Mouse (Mus musculus) testis, adult 2 months (tissue): ENCODE results near the gene Efcab12. TPM values are rescaled to one million over a fixed set of nuclear protein-coding genes. Genes with fewer than 3 reads are reported as not detected.
"Not testable (repeated sequence)": the region's sequence is repeated elsewhere in the genome, so short reads cannot be mapped to it uniquely, and the experiment has no call there.

Experiments used
- H3K27ac ChIP-seq: fragments of 200-500 bp; 2 replicates; pipeline ENCODE4 v1.5.1; 2012; ENCODE audit warnings: low read depth, low read length; ENCODE audit not compliant: control insufficient read depth, insufficient read depth
- H3K27me3 ChIP-seq: fragments of 200-500 bp; 2 replicates; pipeline ENCODE4 v1.6.1; 2012; ENCODE audit warnings: mild to moderate bottlenecking, low read length, moderate library complexity; ENCODE audit not compliant: control insufficient read depth, insufficient read depth
- H3K36me3 ChIP-seq: fragments of 200-500 bp; 2 replicates; pipeline ENCODE4 v1.6.1; 2012; ENCODE audit warnings: mild to moderate bottlenecking, low read length; ENCODE audit not compliant: control insufficient read depth, insufficient read depth
- H3K4me1 ChIP-seq: fragments of 200-500 bp; 2 replicates; pipeline ENCODE4 v1.6.1; 2012; ENCODE audit warnings: low read length; ENCODE audit not compliant: control insufficient read depth, insufficient read depth
- H3K4me3 ChIP-seq: fragments of 200-500 bp; 2 replicates; pipeline ENCODE4 v1.5.1; 2012; ENCODE audit warnings: low read depth, mild to moderate bottlenecking, low read length, moderate library complexity, mixed read lengths; ENCODE audit not compliant: control insufficient read depth
- CTCF ChIP-seq: fragments of 200-500 bp; IDR thresholded peaks from 2 replicates; pipeline ENCODE4 v1.5.1; 2012; ENCODE audit warnings: low read depth, mild to moderate bottlenecking, inconsistent platforms, low read length, moderate library complexity; ENCODE audit not compliant: control insufficient read depth, insufficient read depth, insufficient replicate concordance
- POLR2A ChIP-seq: fragments of 200-500 bp; IDR thresholded peaks from 2 replicates; pipeline ENCODE4 v1.6.1; 2012; ENCODE audit warnings: low read depth, mild to moderate bottlenecking, inconsistent platforms, low read length, moderate library complexity; ENCODE audit not compliant: control insufficient read depth
- polyA plus RNA-seq: library from polyadenylated mRNA; depleted of rRNA; stranded (reverse); fragments of >200 nt; gene quantifications from 2 replicates; pipeline ENCODE4 v1.2.3, GENCODE M21; 2012; rRNA removed

Gene Efcab12
- 26.2 and 27.6 TPM in 2 replicates for polyA plus RNA-seq

- peaks cover 8% of the 10 kb centered on the region for H3K4me1 ChIP-seq
- no peaks in the 10 kb centered on the region for H3K27me3 ChIP-seq
- no peaks in the 10 kb centered on the region for H3K36me3 ChIP-seq
- TF ChIP-seq POLR2A (peak; percentile 54; the same call in 1 of the 2 replicates), CTCF (no peak)
- H3K4me3 ChIP-seq: peak within 1 kb of the TSS; percentile 89
- H3K27ac ChIP-seq: peak within 1 kb of the TSS; percentile 85
Measured at GRCm38 (mm10) chr6:115838161-115838597, at the start of gene Efcab12. Gene Efcab12, minus strand, starts transcription at chr6:115838412.

- no peak for TF ChIP-seq CTCF
- no peak for TF ChIP-seq POLR2A
- Histone ChIP-seq H3K4me3 (no peak overlapping the region), H3K36me3 (peaks cover 1% of the 10 kb centered on the region; the same call in 1 of the 2 replicates), H3K27ac (no peak overlapping the region), H3K27me3 (no peaks in the 10 kb centered on the region), H3K4me1 (no peaks in the 10 kb centered on the region)
Measured at GRCm38 (mm10) chr6:115886894-115887293, 48.7 kb upstream of the Efcab12 start.

GRCm38 (mm10) chr6:115884018-115884417, 45.8 kb upstream of the Efcab12 start:
- no peak for TF ChIP-seq CTCF
- TF ChIP-seq POLR2A: no peak
- Histone ChIP-seq H3K27ac (no peak overlapping the region), H3K4me3 (no peak overlapping the region), H3K27me3 (no peaks in the 10 kb centered on the region), H3K36me3 (peaks cover 1% of the 10 kb centered on the region), H3K4me1 (no peaks in the 10 kb centered on the region)

GRCm38 (mm10) chr6:115880751-115881150, 42.5 kb upstream of the Efcab12 start:
- no peak for TF ChIP-seq POLR2A
- no peak for TF ChIP-seq CTCF
- H3K4me1 ChIP-seq: no peaks in the 10 kb centered on the region
- no peak overlapping the region for H3K27ac ChIP-seq
- no peaks in the 10 kb centered on the region; the same call in 1 of the 2 replicates for H3K36me3 ChIP-seq
- no peak overlapping the region for H3K4me3 ChIP-seq
- H3K27me3 ChIP-seq: no peaks in the 10 kb centered on the region

GRCm38 (mm10) chr6:115879736-115880135, 41.5 kb upstream of the Efcab12 start:
- Histone ChIP-seq H3K27ac (no peak overlapping the region), H3K36me3 (no peaks in the 10 kb centered on the region; the same call in 1 of the 2 replicates), H3K27me3 (no peaks in the 10 kb centered on the region), H3K4me1 (no peaks in the 10 kb centered on the region), H3K4me3 (no peak overlapping the region)
- TF ChIP-seq POLR2A (no peak), CTCF (no peak)

GRCm38 (mm10) chr6:115878694-115879093, 40.5 kb upstream of the Efcab12 start:
- no peaks in the 10 kb centered on the region; the same call in 1 of the 2 replicates for H3K36me3 ChIP-seq
- H3K27me3 ChIP-seq: no peaks in the 10 kb centered on the region
- no peak overlapping the region for H3K4me3 ChIP-seq
- H3K4me1 ChIP-seq: no peaks in the 10 kb centered on the region
- no peak overlapping the region for H3K27ac ChIP-seq
- TF ChIP-seq POLR2A: no peak
- no peak for TF ChIP-seq CTCF

GRCm38 (mm10) chr6:115877239-115877638, 39.0 kb upstream of the Efcab12 start:
- no peaks in the 10 kb centered on the region; the same call in 1 of the 2 replicates for H3K36me3 ChIP-seq
- no peaks in the 10 kb centered on the region for H3K27me3 ChIP-seq
- H3K27ac ChIP-seq: no peak overlapping the region
- no peaks in the 10 kb centered on the region for H3K4me1 ChIP-seq
- no peak for TF ChIP-seq CTCF
- TF ChIP-seq POLR2A: no peak
- no peak overlapping the region for H3K4me3 ChIP-seq

GRCm38 (mm10) chr6:115871318-115871717, 33.1 kb upstream of the Efcab12 start:
- H3K36me3 ChIP-seq, H3K4me3 ChIP-seq, H3K27ac ChIP-seq, H3K27me3 ChIP-seq, H3K4me1 ChIP-seq: not testable (repeated sequence)

- not testable (repeated sequence) for H3K27me3 ChIP-seq, H3K4me3 ChIP-seq, H3K36me3 ChIP-seq, H3K4me1 ChIP-seq, H3K27ac ChIP-seq
Measured at GRCm38 (mm10) chr6:115867157-115867556, 28.9 kb upstream of the Efcab12 start.
